Mouse (Mus musculus) heart, adult 18-20 months (tissue): ENCODE results near the gene Car5b. TPM values are rescaled to one million over a fixed set of nuclear protein-coding genes. Genes with fewer than 3 reads are reported as not detected.
A peak's percentile ranks its signal among the peaks of the same experiment; 100 is the strongest.

Experiments used
- DNase-seq, 2 experiments: peaks; one replicate each; pipeline ENCODE4 v3.0.0; 2021 to 2022; ENCODE audit warnings: mixed read lengths in 1 of 2
- long read RNA-seq, 2 experiments: library from polyadenylated mRNA; stranded (forward); transcript quantifications; one replicate each; pipeline ENCODE4 v2.0.0; 2021
- total RNA-seq, 2 experiments: library from RNA; stranded (reverse); gene quantifications; 2 replicates each; pipeline ENCODE4 v1.2.3; 2021

The Car5b gene
- total RNA-seq, result 1 to 10 TPM; 1.3 to 5.0 TPM
- long read RNA-seq, experiment 1, result 0 reads
- long read RNA-seq, experiment 2, result 0 reads

- peak; percentile 92 to 93 for DNase-seq
These were observed at the start of gene Car5b for GRCm38 (mm10) chrX:164027607-164028289. TSS of gene Car5b (minus strand) at chrX:164027997.

GRCm38 (mm10) chrX:164076040-164076775 is 48.4 kb upstream of the Car5b start, which contains the start of gene Siah1b:
TSS of gene Siah1b (minus strand) at chrX:164076493.
- DNase-seq, result peak; percentile 93 to 95

GRCm38 (mm10) chrX:164068968-164069367 is 41.2 kb upstream of the Car5b start:
- no peak for DNase-seq

- DNase-seq, result peak; percentile 63 to 81
These were observed 38.4 kb upstream of the Car5b start for GRCm38 (mm10) chrX:164066185-164066584.

- DNase-seq, result no peak
These were observed 31.3 kb upstream of the Car5b start for GRCm38 (mm10) chrX:164059070-164059469.

GRCm38 (mm10) chrX:164058523-164058922 is 30.7 kb upstream of the Car5b start:
- DNase-seq, result no peak

GRCm38 (mm10) chrX:164055726-164056125 is 27.9 kb upstream of the Car5b start:
- DNase-seq, result no peak

- DNase-seq, result no peak
These were observed 18.9 kb upstream of the Car5b start for GRCm38 (mm10) chrX:164046736-164047135.

- DNase-seq, result no peak
These were observed 14.3 kb upstream of the Car5b start for GRCm38 (mm10) chrX:164042069-164042468.

GRCm38 (mm10) chrX:164038882-164039281 is 11.1 kb upstream of the Car5b start:
- DNase-seq, result no peak

- DNase-seq, result no peak
These were observed 8.1 kb upstream of the Car5b start for GRCm38 (mm10) chrX:164035931-164036330.

GRCm38 (mm10) chrX:164035401-164035800 is 7.6 kb upstream of the Car5b start:
- DNase-seq, result no peak

- DNase-seq, result no peak
These were observed 4.7 kb upstream of the Car5b start for GRCm38 (mm10) chrX:164032526-164032925.

GRCm38 (mm10) chrX:164015636-164016035 is 12.2 kb downstream of the Car5b start:
- DNase-seq, result no peak

GRCm38 (mm10) chrX:164014956-164015355 is 12.8 kb downstream of the Car5b start:
- DNase-seq, result no peak

GRCm38 (mm10) chrX:164013318-164013717 is 14.5 kb downstream of the Car5b start:
- peak in 1 of 2 experiments; percentile 10 for DNase-seq

- DNase-seq, result peak; percentile 22 to 28
These were observed 23.0 kb downstream of the Car5b start for GRCm38 (mm10) chrX:164004809-164005208.

- no peak for DNase-seq
These were observed 27.9 kb downstream of the Car5b start for GRCm38 (mm10) chrX:163999848-164000247.

- no peak for DNase-seq
These were observed 31.0 kb downstream of the Car5b start for GRCm38 (mm10) chrX:163996754-163997153.

GRCm38 (mm10) chrX:163987718-163988374 is 40.0 kb downstream of the Car5b start:
- DNase-seq, result no peak

- no peak for DNase-seq
These were observed 45.7 kb downstream of the Car5b start for GRCm38 (mm10) chrX:163982129-163982528.

- no peak for DNase-seq
These were observed 46.3 kb downstream of the Car5b start for GRCm38 (mm10) chrX:163981500-163981899.

- DNase-seq, result no peak
These were observed 46.7 kb downstream of the Car5b start for GRCm38 (mm10) chrX:163981092-163981491.
